Mouse (Mus musculus) adrenal gland (tissue): ENCODE results near the gene Hmox1.

Experiments
- intact Hi-C: fragments of 180-260 bp; cut with DNase I; formaldehyde crosslinking; loops from one replicate; pipeline ENCODE4 v1.15.1; 2025
- long read RNA-seq, 2 experiments: library from polyadenylated mRNA; unstranded; transcript quantifications; one replicate each; pipeline ENCODE4 v2.0.0; 2020; ENCODE audit warnings: borderline replicate concordance in 1 of 2; ENCODE audit not compliant: insufficient replicate concordance in 1 of 2

Hmox1 gene
- long read RNA-seq, experiment 1, transcript Hmox1-201 (5 exons, 1,569 nt), result major isoform, 10 of 13 reads
- long read RNA-seq, experiment 1, partial matches to known transcripts, result 3 of 13 reads
- long read RNA-seq, experiment 1, other reads (novel, unspliced or antisense), result 0 of 13 reads
- long read RNA-seq, experiment 2, transcript Hmox1-201 (5 exons, 1,569 nt), result major isoform, 22 of 27 reads
- long read RNA-seq, experiment 2, partial matches to known transcripts, result 5 of 27 reads
- long read RNA-seq, experiment 2, other reads (novel, unspliced or antisense), result 0 of 27 reads

DNA sequence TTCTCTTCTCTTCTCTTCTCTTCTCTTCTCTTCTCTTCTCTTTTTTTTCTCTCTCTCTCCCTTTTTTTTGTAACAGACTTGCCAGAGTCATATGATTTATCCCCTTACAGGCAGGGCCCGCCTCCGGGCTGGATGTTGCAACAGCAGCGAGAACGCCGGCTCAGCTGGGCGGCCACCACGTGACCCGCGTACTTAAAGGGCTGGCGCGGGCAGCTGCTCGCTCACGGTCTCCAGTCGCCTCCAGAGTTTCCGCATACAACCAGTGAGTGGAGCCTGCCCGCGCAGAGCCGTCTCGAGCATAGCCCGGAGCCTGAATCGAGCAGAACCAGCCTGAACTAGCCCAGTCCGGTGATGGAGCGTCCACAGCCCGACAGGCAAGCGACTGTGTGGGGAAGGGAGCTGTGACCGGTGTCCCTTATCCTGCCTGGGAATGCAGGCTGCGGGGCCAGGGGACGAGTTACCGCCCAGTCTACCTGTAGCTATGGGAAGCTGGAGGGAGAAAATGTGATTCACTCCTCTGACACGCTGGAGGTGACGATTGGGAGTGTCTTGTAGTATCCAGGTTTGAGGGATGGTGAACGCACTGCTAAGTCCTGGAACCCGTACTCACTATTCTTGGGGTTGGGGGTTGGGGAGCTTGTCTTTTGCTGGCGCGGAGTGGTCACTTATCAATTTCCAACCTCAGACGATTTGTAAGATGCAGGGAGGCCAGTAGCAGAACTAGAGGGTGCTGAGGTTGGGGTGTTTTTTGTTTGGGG is at the start of gene Hmox1:
Gene Hmox1 (plus strand): TSS at position 223 of the 758 bp plus-strand sequence.
- intact Hi-C loops, result no loop called here

GRCm38 (mm10) chr8:75046303-75046702 is 47.1 kb upstream of the Hmox1 start:
- intact Hi-C loops, result no loop called here

GRCm38 (mm10) chr8:75047784-75048183 is 45.6 kb upstream of the Hmox1 start:
- intact Hi-C loops, result no loop called here

- intact Hi-C loops, result no loop called here
Observed at GRCm38 (mm10) chr8:75053342-75053741, 40.1 kb upstream of the Hmox1 start.

- intact Hi-C loops, result no loop called here
Observed at GRCm38 (mm10) chr8:75055673-75056072, 37.7 kb upstream of the Hmox1 start.

DNA sequence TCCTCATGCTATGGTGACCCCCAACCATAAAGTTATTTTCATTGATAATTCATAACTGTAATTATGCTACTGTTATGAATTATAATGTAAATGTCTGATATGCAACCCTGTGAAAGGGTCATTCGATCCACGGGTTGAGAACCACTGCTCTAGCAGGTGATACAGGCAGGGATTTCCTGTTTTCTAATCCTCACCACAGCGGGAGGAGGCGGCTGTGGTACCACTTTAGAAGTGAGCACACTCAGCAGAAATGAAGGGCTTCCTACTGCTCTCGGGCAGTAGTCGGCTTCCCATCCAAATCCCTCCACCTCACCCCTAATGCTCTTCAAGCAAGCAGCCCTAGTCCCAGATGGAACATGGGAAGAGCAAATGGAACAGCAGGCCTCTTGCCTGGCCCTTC is 33.4 kb upstream of the Hmox1 start:
- intact Hi-C loops, result no loop called here

GRCm38 (mm10) chr8:75060815-75061214 is 32.6 kb upstream of the Hmox1 start:
- intact Hi-C loops, result no loop called here

DNA sequence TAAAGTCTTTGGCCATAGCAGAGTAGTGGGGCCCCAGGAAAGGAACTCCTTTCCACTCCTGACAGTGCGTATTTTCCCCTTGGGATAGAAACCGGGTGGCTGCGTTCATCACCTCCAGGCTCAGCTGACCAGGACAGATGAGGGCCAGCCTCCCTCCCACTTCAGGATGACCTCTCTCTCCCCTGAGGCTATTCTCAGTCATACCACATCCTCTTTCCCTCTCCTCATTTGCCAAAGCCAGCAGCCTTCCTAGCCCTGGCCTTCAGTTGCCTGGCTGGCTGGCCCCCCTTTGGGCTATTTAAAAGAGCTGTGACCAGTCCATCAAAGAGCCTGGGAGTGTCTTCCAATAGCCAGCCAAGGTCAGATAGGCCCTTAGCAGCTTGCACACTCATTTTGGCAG is 30.1 kb upstream of the Hmox1 start:
- intact Hi-C loops, result no loop called here

- intact Hi-C loops, result no loop called here
Observed at GRCm38 (mm10) chr8:75064790-75065189, 28.6 kb upstream of the Hmox1 start.

DNA sequence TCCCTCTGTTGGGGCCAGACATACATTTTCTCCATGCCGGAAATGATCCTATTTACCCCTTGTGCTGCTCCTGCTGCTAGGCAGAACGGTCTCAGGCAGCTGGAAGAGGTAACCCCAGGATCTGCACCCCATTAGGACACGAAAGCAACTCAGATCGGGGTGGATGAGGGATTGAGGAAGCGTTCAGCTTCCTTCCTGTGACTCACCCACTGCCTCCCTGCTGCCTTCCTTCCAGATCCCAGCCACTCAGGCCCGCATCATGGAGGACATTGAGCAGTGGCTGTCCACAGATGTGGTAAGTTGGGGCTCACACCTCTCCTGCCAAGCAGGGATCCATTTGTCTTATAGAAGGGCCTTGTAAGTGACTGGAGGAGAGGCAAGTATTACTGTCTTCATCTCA is 26.1 kb upstream of the Hmox1 start:
- intact Hi-C loops, result no loop called here

DNA sequence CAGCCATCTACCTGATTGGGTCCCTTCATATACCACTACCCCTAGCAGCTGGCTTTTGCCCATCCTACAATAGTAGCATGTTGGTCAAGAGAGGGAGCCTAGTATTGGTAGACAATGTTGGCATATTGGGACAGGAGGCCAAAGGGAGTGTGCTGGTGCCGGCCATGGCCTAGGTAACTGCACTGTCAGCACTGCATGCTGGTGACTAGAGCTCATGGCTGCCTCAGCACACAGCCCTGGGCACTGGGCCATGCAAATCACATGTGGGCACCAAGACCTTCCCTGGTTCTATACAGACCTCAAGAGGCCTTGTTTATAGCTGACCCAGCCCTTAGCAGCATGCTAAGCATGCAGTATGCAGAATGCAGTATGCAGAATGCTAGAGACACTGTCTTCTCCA is 23.1 kb upstream of the Hmox1 start:
- intact Hi-C loops, result loop anchor here (2.0 kb wide), 1 partner anchor 149 kb away; no protein-coding TSS in a partner anchor

- intact Hi-C loops, result loop anchor here (1.0 to 2.0 kb wide), 2 partner anchors 37 to 147 kb away; no protein-coding TSS in a partner anchor
Observed at GRCm38 (mm10) chr8:75071627-75072346, 21.6 kb upstream of the Hmox1 start.

DNA sequence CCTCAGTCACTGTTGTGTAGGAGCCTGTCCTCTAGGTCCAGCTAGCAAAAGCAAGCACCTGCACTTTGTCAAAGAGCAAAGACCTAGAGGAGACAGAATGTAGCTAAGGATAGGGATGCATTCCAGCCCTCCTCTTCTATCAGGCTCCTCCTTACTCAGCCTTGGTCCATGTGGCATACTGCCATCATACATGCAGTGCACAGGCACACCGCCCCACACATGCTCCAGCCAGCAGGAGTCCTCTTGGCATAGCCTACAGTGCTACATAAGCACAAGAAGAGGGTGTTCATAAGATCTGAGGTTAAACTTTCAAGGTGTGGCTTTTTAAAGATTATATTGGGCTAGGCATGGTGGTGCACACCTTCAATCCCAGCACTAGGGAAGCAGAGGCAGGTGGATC is 18.5 kb upstream of the Hmox1 start:
- intact Hi-C loops, result no loop called here

GRCm38 (mm10) chr8:75078215-75078614 is 15.2 kb upstream of the Hmox1 start:
- intact Hi-C loops, result no loop called here

GRCm38 (mm10) chr8:75078851-75079250 is 14.6 kb upstream of the Hmox1 start:
- intact Hi-C loops, result no loop called here

DNA sequence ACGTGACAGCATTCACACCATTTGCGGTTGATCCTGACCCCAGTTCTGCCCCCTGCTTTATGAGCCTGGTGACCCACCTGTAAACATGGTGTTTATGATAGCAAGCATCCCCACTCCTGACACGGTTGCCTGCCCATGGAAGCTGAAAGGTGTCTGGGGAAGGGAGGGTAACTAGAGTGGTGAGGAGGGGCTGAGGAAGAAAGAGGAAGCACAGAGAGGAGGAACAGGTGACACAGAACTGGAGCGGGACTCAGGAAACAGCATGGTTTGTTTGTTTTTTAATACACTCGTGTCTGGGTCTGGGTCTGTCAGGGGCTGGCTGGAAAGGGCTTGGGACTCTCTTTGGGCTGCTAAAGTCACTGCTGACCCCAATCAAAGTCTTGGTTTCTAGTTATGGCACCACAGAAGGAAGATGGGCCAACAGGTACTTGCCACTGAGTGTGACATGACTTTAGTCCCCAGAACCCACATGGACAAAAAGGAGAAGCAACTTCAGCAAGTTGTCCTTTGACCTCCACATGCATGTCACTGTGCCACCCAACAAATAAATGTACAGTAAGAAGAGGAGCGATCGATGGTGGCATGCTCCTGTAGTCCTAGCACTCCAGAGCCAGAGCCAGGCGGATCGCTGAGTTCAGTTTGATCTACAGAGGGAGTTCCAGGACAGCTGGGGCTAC is 11.9 kb upstream of the Hmox1 start:
- intact Hi-C loops, result no loop called here

GRCm38 (mm10) chr8:75082181-75082805 is 11.1 kb upstream of the Hmox1 start:
- intact Hi-C loops, result no loop called here

- intact Hi-C loops, result no loop called here
Observed at GRCm38 (mm10) chr8:75083846-75084245, 9.6 kb upstream of the Hmox1 start.

GRCm38 (mm10) chr8:75084382-75085064 is 8.9 kb upstream of the Hmox1 start:
- intact Hi-C loops, result no loop called here

DNA sequence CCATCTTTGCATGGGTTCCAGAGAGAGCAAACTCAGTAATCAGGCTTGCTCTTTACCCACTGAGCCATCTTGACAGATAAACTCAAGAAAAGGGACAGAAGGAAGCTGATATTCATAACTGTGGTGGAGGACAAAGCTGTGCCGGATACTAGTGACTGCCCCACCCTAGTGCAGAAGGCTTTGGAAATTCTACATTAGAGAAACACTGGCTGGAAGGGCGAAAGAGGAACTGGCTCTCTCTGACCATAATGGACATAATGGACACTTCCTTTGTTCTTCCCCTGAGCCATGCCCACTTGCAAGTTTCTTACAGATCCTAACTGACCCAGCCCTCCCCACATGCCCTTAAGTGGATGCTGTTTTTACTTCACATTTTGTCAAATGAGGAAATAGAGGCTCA is 7.4 kb upstream of the Hmox1 start:
- intact Hi-C loops, result no loop called here
